Mouse (Mus musculus): ENCODE results near the gene Sh2d6. TPM values are rescaled to one million over a fixed set of nuclear protein-coding genes. Genes with fewer than 3 reads are reported as not detected.
A peak's percentile ranks its signal among the peaks of the same experiment; 100 is the strongest.

The Sh2d6 gene
- polyA plus RNA-seq, 1 experiment from 2014 or later = not detected

- DNase-seq (ENCODE audit: low spot score) = no peak
- Histone ChIP-seq H3K27ac (no peak overlapping the region), H3K4me1 (replicated peaks; ENCODE audit: insufficient read depth, low read length) (0 out of 2 replicates have a peak, but pooled peaks cover 6% of the 10 kb centered on the region), H3K36me3 (ENCODE audit: insufficient read depth, low read length) (no peaks in the 10 kb centered on the region), H3K9me3 (replicated peaks; ENCODE audit: low read length) (no peaks in the 10 kb centered on the region), H3K9ac (ENCODE audit: low read depth, low read length) (no peak overlapping the region), H3K4me3 (replicated peaks; ENCODE audit: low read depth, low read length) (no peak overlapping the region), H3K4me2 (ENCODE audit: low read length) (no peak overlapping the region), H3K27me3 (ENCODE audit: insufficient read depth, low read length) (no peaks in the 10 kb centered on the region)
- no peak for TF ChIP-seq CTCF (IDR thresholded peaks at IDR 0.05; ENCODE audit: low read depth)
- WGBS = 82% methylated on average over 5 of the region's 5 CpGs
- ATAC-seq (replicated peaks; ENCODE audit: low FRiP score, low read depth) = no peak
Measured at GRCm38 (mm10) chr6:72476836-72477235, 44.7 kb downstream of the Sh2d6 start.

- Histone ChIP-seq H3K4me1 (replicated peaks; ENCODE audit: insufficient read depth, low read length) (0 out of 2 replicates have a peak, but pooled peaks cover 6% of the 10 kb centered on the region), H3K4me2 (ENCODE audit: low read length) (no peak overlapping the region), H3K9me3 (replicated peaks; ENCODE audit: low read length) (no peaks in the 10 kb centered on the region), H3K36me3 (ENCODE audit: insufficient read depth, low read length) (no peaks in the 10 kb centered on the region), H3K4me3 (replicated peaks; ENCODE audit: low read depth, low read length) (no peak overlapping the region), H3K27ac (no peak overlapping the region), H3K27me3 (ENCODE audit: insufficient read depth, low read length) (no peaks in the 10 kb centered on the region), H3K9ac (ENCODE audit: low read depth, low read length) (no peak overlapping the region)
- WGBS = 76% methylated on average over 4 of the region's 4 CpGs
- ATAC-seq (replicated peaks; ENCODE audit: low FRiP score, low read depth) (peak; percentile 57; the same call in 1 of the 2 replicates), DNase-seq (ENCODE audit: low spot score) (peak; percentile 55)
- no peak for TF ChIP-seq CTCF (IDR thresholded peaks at IDR 0.05; ENCODE audit: low read depth)
Measured at GRCm38 (mm10) chr6:72475221-72475985, 46.1 kb downstream of the Sh2d6 start.

- Histone ChIP-seq H3K4me3 (replicated peaks; ENCODE audit: low read depth, low read length) (no peak overlapping the region), H3K9ac (ENCODE audit: low read depth, low read length) (no peak overlapping the region), H3K9me3 (replicated peaks; ENCODE audit: low read length) (no peaks in the 10 kb centered on the region), H3K27ac (no peak overlapping the region), H3K27me3 (ENCODE audit: insufficient read depth, low read length) (no peaks in the 10 kb centered on the region), H3K36me3 (ENCODE audit: insufficient read depth, low read length) (no peaks in the 10 kb centered on the region), H3K4me2 (ENCODE audit: low read length) (no peak overlapping the region), H3K4me1 (replicated peaks; ENCODE audit: insufficient read depth, low read length) (0 out of 2 replicates have a peak, but pooled peaks cover 6% of the 10 kb centered on the region)
- whole genome bisulfite sequencing = 36% methylated on average over 14 of the region's 14 CpGs
- DNase-seq (ENCODE audit: low spot score) (peak; percentile 79), ATAC-seq (replicated peaks; ENCODE audit: low FRiP score, low read depth) (peak; percentile 44)
- TF ChIP-seq CTCF (IDR thresholded peaks at IDR 0.05; ENCODE audit: low read depth) = no peak
Measured at GRCm38 (mm10) chr6:72473264-72474041, 48.1 kb downstream of the Sh2d6 start.

- Histone ChIP-seq H3K9ac (ENCODE audit: low read depth, low read length) (no peak overlapping the region), H3K27ac (peak overlapping the region; percentile 10; the same call in 1 of the 2 replicates), H3K27me3 (ENCODE audit: insufficient read depth, low read length) (no peaks in the 10 kb centered on the region), H3K4me2 (ENCODE audit: low read length) (no peak overlapping the region), H3K36me3 (ENCODE audit: insufficient read depth, low read length) (no peaks in the 10 kb centered on the region), H3K4me1 (replicated peaks; ENCODE audit: insufficient read depth, low read length) (no peaks in the 10 kb centered on the region), H3K4me3 (replicated peaks; ENCODE audit: low read depth, low read length) (no peak overlapping the region), H3K9me3 (replicated peaks; ENCODE audit: low read length) (no peaks in the 10 kb centered on the region)
- ATAC-seq (replicated peaks; ENCODE audit: low FRiP score, low read depth) (no peak), DNase-seq (ENCODE audit: low spot score) (no peak)
- WGBS = 63% methylated on average over 4 of the region's 4 CpGs
- no peak for TF ChIP-seq CTCF (IDR thresholded peaks at IDR 0.05; ENCODE audit: low read depth)
Measured at GRCm38 (mm10) chr6:72466171-72466570, 55.3 kb downstream of the Sh2d6 start.

- DNase-seq (ENCODE audit: low spot score) (peak; percentile 35), ATAC-seq (replicated peaks; ENCODE audit: low FRiP score, low read depth) (peak; percentile 80)
- Histone ChIP-seq H3K9ac (ENCODE audit: low read depth, low read length) (no peak overlapping the region), H3K4me1 (replicated peaks; ENCODE audit: insufficient read depth, low read length) (no peaks in the 10 kb centered on the region), H3K27ac (peak overlapping the region; percentile 10; the same call in 1 of the 2 replicates), H3K4me3 (replicated peaks; ENCODE audit: low read depth, low read length) (no peak overlapping the region), H3K36me3 (ENCODE audit: insufficient read depth, low read length) (no peaks in the 10 kb centered on the region), H3K4me2 (ENCODE audit: low read length) (no peak overlapping the region), H3K9me3 (replicated peaks; ENCODE audit: low read length) (no peaks in the 10 kb centered on the region), H3K27me3 (ENCODE audit: insufficient read depth, low read length) (no peaks in the 10 kb centered on the region)
- TF ChIP-seq CTCF (IDR thresholded peaks at IDR 0.05; ENCODE audit: low read depth) = no peak
- WGBS = 29% methylated on average over 8 of the region's 8 CpGs
Measured at GRCm38 (mm10) chr6:72465361-72466157, 55.9 kb downstream of the Sh2d6 start.

Other genes with a start within 250 kb of the Sh2d6 start
- not detected in 2 replicates for gene Sftpb, start 217.1 kb downstream of the Sh2d6 start, polyA plus RNA-seq (2015; fragmentation: Nextera tagmentation; extraction: Ambion mirVana)
- 35.6 and 37.2 TPM in 2 replicates for gene Usp39, start 176.5 kb downstream of the Sh2d6 start, polyA plus RNA-seq (2015; fragmentation: Nextera tagmentation; extraction: Ambion mirVana)
- gene 0610030E20Rik, start 174.4 kb downstream of the Sh2d6 start, polyA plus RNA-seq (2015; fragmentation: Nextera tagmentation; extraction: Ambion mirVana) = 21.8 and 24.4 TPM in 2 replicates
- 50.5 and 50.6 TPM in 2 replicates for gene Tmem150a, start 166.3 kb downstream of the Sh2d6 start, polyA plus RNA-seq (2015; fragmentation: Nextera tagmentation; extraction: Ambion mirVana)
- 150 and 164 TPM in 2 replicates for gene Rnf181, start 154.8 kb downstream of the Sh2d6 start, polyA plus RNA-seq (2015; fragmentation: Nextera tagmentation; extraction: Ambion mirVana)
- gene Vamp5, start 141.2 kb downstream of the Sh2d6 start, polyA plus RNA-seq (2015; fragmentation: Nextera tagmentation; extraction: Ambion mirVana) = 45.6 and 50.1 TPM in 2 replicates
- 228 and 241 TPM in 2 replicates for gene Vamp8, start 131.0 kb downstream of the Sh2d6 start, polyA plus RNA-seq (2015; fragmentation: Nextera tagmentation; extraction: Ambion mirVana)
- gene Ggcx, start 107.4 kb downstream of the Sh2d6 start, polyA plus RNA-seq (2015; fragmentation: Nextera tagmentation; extraction: Ambion mirVana) = 19.1 and 21.7 TPM in 2 replicates
- 320 and 335 TPM in 2 replicates for gene Mat2a, start 82.1 kb downstream of the Sh2d6 start, polyA plus RNA-seq (2015; fragmentation: Nextera tagmentation; extraction: Ambion mirVana)
- gene Capg, start 22.7 kb upstream of the Sh2d6 start, polyA plus RNA-seq (2015; fragmentation: Nextera tagmentation; extraction: Ambion mirVana) = 129 and 131 TPM in 2 replicates
- gene Elmod3, start 76.7 kb upstream of the Sh2d6 start, polyA plus RNA-seq (2015; fragmentation: Nextera tagmentation; extraction: Ambion mirVana) = 16.2 and 18.1 TPM in 2 replicates
- gene Retsat, start 76.8 kb upstream of the Sh2d6 start, polyA plus RNA-seq (2015; fragmentation: Nextera tagmentation; extraction: Ambion mirVana) = 41.0 and 45.3 TPM in 2 replicates
- 42.3 and 44.2 TPM in 2 replicates for gene Tgoln1, start 95.3 kb upstream of the Sh2d6 start, polyA plus RNA-seq (2015; fragmentation: Nextera tagmentation; extraction: Ambion mirVana)

All from kidney, postnatal 0 days (tissue).